Mouse (Mus musculus): ENCODE results near the gene Glt6d1. TPM values are rescaled to one million over a fixed set of nuclear protein-coding genes. Genes with fewer than 3 reads are reported as not detected.

Glt6d1 gene
- polyA plus RNA-seq, 1 experiment from 2014 or later, result not detected

GRCm38 (mm10) chr2:25844097-25844496 is 28.4 kb upstream of the Glt6d1 start:
- H3K4me2 ChIP-seq, result no peak overlapping the region
- no peaks in the 10 kb centered on the region for H3K4me1 ChIP-seq (replicated peaks)
- no peaks in the 10 kb centered on the region for H3K27me3 ChIP-seq
- H3K27ac ChIP-seq (replicated peaks), result no peak overlapping the region
- H3K9me3 ChIP-seq, result no peaks in the 10 kb centered on the region
- no peak overlapping the region for H3K4me3 ChIP-seq
- 84% methylated on average over 3 of the region's 3 CpGs for WGBS
- H3K36me3 ChIP-seq, result no peaks in the 10 kb centered on the region
- H3K9ac ChIP-seq, result no peak overlapping the region
- no peak for ATAC-seq (ENCODE audit: low read depth)

GRCm38 (mm10) chr2:25842758-25843157 is 27.1 kb upstream of the Glt6d1 start:
- H3K9me3 ChIP-seq, result no peaks in the 10 kb centered on the region
- H3K4me3 ChIP-seq, result no peak overlapping the region
- no peaks in the 10 kb centered on the region for H3K4me1 ChIP-seq (replicated peaks)
- ATAC-seq (ENCODE audit: low read depth), result no peak
- H3K36me3 ChIP-seq, result no peaks in the 10 kb centered on the region
- H3K9ac ChIP-seq, result no peak overlapping the region
- no peaks in the 10 kb centered on the region for H3K27me3 ChIP-seq
- H3K4me2 ChIP-seq, result no peak overlapping the region
- 70% methylated on average over 1 of the region's 1 CpGs for WGBS
- no peak overlapping the region for H3K27ac ChIP-seq (replicated peaks)

DNA sequence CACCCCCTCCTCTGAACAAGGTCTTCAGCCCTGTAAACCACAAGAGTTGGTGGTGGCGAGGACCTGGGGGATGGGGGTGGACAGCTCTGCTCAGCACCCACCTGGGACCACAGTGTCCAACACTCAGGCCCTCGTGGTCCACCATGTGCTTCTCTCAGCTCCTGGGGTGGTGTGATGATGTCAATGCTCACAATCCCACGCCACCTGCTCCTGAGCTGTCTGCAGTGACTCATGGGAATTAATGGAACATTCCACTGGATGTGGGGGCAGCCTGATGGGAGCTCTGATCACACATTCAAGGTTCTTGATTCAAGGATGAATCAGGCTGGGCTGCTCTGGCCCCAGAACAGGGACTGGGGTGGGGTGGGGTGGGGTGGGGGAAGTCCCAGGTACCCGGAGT is 26.5 kb upstream of the Glt6d1 start:
- no peak for ATAC-seq (ENCODE audit: low read depth)
- 79% methylated on average over 4 of the region's 4 CpGs for WGBS
- no peaks in the 10 kb centered on the region for H3K4me1 ChIP-seq (replicated peaks)
- H3K9ac ChIP-seq, result no peak overlapping the region
- no peak overlapping the region for H3K4me2 ChIP-seq
- no peak overlapping the region for H3K4me3 ChIP-seq
- H3K9me3 ChIP-seq, result no peaks in the 10 kb centered on the region
- H3K27ac ChIP-seq (replicated peaks), result no peak overlapping the region
- H3K36me3 ChIP-seq, result no peaks in the 10 kb centered on the region
- H3K27me3 ChIP-seq, result no peaks in the 10 kb centered on the region

DNA sequence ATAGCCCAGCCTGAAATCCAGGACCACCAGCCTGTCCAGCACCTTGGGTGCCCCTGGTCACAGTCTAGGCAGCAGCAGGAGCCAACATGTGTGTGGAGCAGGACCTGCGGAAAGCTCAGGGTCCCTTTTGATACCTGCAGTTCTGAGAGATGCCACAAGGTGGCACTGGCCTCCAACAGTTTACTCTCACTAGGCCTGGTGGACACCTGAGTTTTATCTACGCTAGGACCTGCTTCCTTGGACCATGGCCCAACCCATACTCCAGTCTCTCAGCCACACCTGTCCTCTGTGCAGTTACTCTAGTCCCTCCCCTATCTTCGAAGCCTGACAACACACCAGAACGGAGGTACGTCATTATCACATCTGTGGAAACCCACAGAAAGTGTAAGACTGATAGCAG is 20.6 kb upstream of the Glt6d1 start:
- H3K27me3 ChIP-seq, result no peaks in the 10 kb centered on the region
- H3K36me3 ChIP-seq, result no peaks in the 10 kb centered on the region
- H3K9ac ChIP-seq, result no peak overlapping the region
- no peaks in the 10 kb centered on the region for H3K9me3 ChIP-seq
- H3K4me2 ChIP-seq, result no peak overlapping the region
- peak; percentile 77 for ATAC-seq (ENCODE audit: low read depth)
- 50% methylated on average over 5 of the region's 5 CpGs for WGBS
- no peak overlapping the region for H3K4me3 ChIP-seq
- no peak overlapping the region for H3K27ac ChIP-seq (replicated peaks)
- H3K4me1 ChIP-seq (replicated peaks), result no peaks in the 10 kb centered on the region

GRCm38 (mm10) chr2:25830786-25831185 is 15.1 kb upstream of the Glt6d1 start:
- 86% methylated on average over 3 of the region's 3 CpGs for WGBS
- no peak overlapping the region for H3K4me3 ChIP-seq
- H3K4me2 ChIP-seq, result no peak overlapping the region
- H3K9me3 ChIP-seq, result no peaks in the 10 kb centered on the region
- H3K36me3 ChIP-seq, result no peaks in the 10 kb centered on the region
- no peak for ATAC-seq (ENCODE audit: low read depth)
- no peaks in the 10 kb centered on the region for H3K27me3 ChIP-seq
- H3K9ac ChIP-seq, result no peak overlapping the region
- no peak overlapping the region for H3K27ac ChIP-seq (replicated peaks)
- H3K4me1 ChIP-seq (replicated peaks), result no peaks in the 10 kb centered on the region

GRCm38 (mm10) chr2:25828344-25828947 is 12.8 kb upstream of the Glt6d1 start:
- ATAC-seq (ENCODE audit: low read depth), result no peak
- 84% methylated on average over 8 of the region's 8 CpGs for WGBS
- no peaks in the 10 kb centered on the region for H3K9me3 ChIP-seq
- H3K4me3 ChIP-seq, result no peak overlapping the region
- no peak overlapping the region for H3K27ac ChIP-seq (replicated peaks)
- no peaks in the 10 kb centered on the region for H3K36me3 ChIP-seq
- no peak overlapping the region for H3K4me2 ChIP-seq
- H3K9ac ChIP-seq, result no peak overlapping the region
- H3K4me1 ChIP-seq (replicated peaks), result no peaks in the 10 kb centered on the region
- H3K27me3 ChIP-seq, result no peaks in the 10 kb centered on the region

- no peak overlapping the region for H3K9ac ChIP-seq
- no peak overlapping the region for H3K4me3 ChIP-seq
- no peak overlapping the region for H3K27ac ChIP-seq (replicated peaks)
- H3K4me2 ChIP-seq, result no peak overlapping the region
- no peaks in the 10 kb centered on the region for H3K4me1 ChIP-seq (replicated peaks)
- H3K9me3 ChIP-seq, result no peaks in the 10 kb centered on the region
- 86% methylated on average over 3 of the region's 3 CpGs for WGBS
- no peak for ATAC-seq (ENCODE audit: low read depth)
- H3K36me3 ChIP-seq, result no peaks in the 10 kb centered on the region
- H3K27me3 ChIP-seq, result no peaks in the 10 kb centered on the region
Observed at GRCm38 (mm10) chr2:25824751-25825150, 9.1 kb upstream of the Glt6d1 start.

DNA sequence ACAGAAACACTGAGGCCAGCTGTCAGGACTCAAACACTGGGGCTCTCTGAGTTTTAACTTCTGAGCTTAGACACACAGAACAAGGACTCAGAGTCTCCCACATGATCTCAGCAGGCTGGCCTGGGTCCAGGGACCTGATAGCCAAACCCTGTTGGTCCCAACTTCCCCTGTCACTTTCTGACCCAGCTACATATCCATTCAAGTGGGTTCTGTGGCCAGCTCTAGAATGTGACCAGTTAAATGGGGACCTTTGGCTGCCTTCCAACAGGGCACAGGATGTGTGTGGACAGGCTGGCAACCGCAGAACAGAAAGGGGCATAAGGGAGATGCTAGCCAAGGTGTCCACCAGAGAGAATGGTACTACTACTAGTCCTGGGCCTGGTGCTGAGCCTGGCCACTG is 7.2 kb upstream of the Glt6d1 start, which contains the start of gene Lcn9:
Gene Lcn9, plus strand, starts transcription at position 348 of the 400 bp plus-strand sequence.
- Histone ChIP-seq H3K4me1 (replicated peaks) (no peaks in the 10 kb centered on the region), H3K27ac (replicated peaks) (no peak within 1 kb of the TSS), H3K27me3 (no peaks in the 10 kb centered on the region), H3K4me2 (no peak within 1 kb of the TSS), H3K9me3 (no peaks in the 10 kb centered on the region), H3K9ac (no peak within 1 kb of the TSS), H3K36me3 (no peaks in the 10 kb centered on the region), H3K4me3 (no peak within 1 kb of the TSS)
- no peak for ATAC-seq (ENCODE audit: low read depth)
- 92% methylated on average over 1 of the region's 1 CpGs for WGBS

- H3K4me1 ChIP-seq (replicated peaks), result no peaks in the 10 kb centered on the region
- no peaks in the 10 kb centered on the region for H3K9me3 ChIP-seq
- no peaks in the 10 kb centered on the region for H3K36me3 ChIP-seq
- no peak overlapping the region for H3K27ac ChIP-seq (replicated peaks)
- no peak overlapping the region for H3K4me3 ChIP-seq
- no peak overlapping the region for H3K4me2 ChIP-seq
- WGBS, result 80% methylated on average over 5 of the region's 5 CpGs
- H3K9ac ChIP-seq, result no peak overlapping the region
- H3K27me3 ChIP-seq, result no peaks in the 10 kb centered on the region
- no peak for ATAC-seq (ENCODE audit: low read depth)
Observed at GRCm38 (mm10) chr2:25813364-25813763, 2.3 kb downstream of the Glt6d1 start.

DNA sequence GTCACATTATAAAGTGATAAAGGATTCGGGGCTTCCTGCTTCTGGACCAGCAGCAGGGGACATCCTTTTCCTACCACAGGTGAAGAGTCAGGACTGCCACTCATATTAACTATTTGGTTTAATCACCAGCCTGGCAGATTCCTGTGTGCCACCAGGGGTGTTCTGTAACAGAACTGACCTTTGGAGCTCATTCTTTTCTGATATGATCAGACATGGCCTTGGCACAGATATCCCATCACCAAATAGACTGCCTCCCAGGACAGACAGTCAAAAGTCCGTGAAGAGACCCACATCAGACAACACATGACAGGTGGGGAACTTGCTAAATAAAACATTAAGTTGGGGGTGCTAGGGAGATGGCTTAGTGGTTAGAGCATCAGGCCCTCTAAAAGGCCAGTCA is 3.9 kb downstream of the Glt6d1 start:
- Histone ChIP-seq H3K4me1 (replicated peaks) (no peaks in the 10 kb centered on the region), H3K4me2 (no peak overlapping the region), H3K27me3 (no peaks in the 10 kb centered on the region), H3K36me3 (no peaks in the 10 kb centered on the region), H3K9ac (no peak overlapping the region), H3K4me3 (no peak overlapping the region), H3K27ac (replicated peaks) (no peak overlapping the region), H3K9me3 (no peaks in the 10 kb centered on the region)
- 84% methylated on average over 2 of the region's 2 CpGs for WGBS
- no peak for ATAC-seq (ENCODE audit: low read depth)

DNA sequence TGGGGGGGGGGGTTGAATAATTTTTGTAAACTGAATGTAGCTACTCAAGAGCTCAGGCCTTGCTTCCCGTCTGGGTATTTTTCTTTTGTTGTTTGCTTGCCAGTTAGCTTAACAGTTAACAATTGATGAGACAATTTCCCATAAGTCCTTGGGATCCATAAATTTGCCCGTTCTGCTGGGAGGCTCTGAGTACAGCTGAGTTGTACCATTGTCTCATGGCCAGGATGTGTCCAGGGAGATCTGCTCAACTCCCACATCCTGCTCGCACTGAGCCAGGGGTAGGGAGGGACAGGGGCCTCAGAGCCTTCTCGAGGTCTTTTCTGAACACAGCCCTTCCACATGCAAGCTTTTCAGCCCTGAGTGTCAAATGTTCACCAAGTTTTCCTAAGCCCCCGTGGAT is 17.6 kb downstream of the Glt6d1 start:
- Histone ChIP-seq H3K36me3 (no peaks in the 10 kb centered on the region), H3K27ac (replicated peaks) (no peak overlapping the region), H3K4me1 (replicated peaks) (peaks cover 9% of the 10 kb centered on the region), H3K4me2 (no peak overlapping the region), H3K9me3 (no peaks in the 10 kb centered on the region), H3K9ac (no peak overlapping the region), H3K4me3 (no peak overlapping the region), H3K27me3 (no peaks in the 10 kb centered on the region)
- no peak for ATAC-seq (ENCODE audit: low read depth)
- WGBS, result 33% methylated on average over 5 of the region's 5 CpGs

DNA sequence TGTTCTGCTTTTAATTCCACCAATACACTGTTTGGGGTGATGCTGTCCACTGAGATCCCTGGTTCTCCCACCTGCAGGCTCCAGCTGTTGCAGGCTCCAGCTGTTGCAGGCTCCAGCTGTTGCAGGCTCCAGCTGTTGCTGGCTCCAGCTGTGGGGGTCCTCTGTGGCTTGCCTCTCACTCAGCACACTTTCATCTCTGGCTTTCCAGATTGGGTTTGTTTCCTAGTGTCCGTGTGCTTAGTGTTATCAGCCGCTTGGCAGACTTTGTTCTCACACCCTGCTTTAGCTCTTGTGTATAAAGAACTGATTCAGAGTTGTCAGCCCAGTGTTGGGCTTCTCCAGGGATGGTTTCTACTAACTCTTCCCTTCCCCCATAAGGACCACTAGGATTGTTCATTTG is 18.0 kb downstream of the Glt6d1 start:
- H3K36me3 ChIP-seq, result no peaks in the 10 kb centered on the region
- H3K4me2 ChIP-seq, result no peak overlapping the region
- H3K9me3 ChIP-seq, result no peaks in the 10 kb centered on the region
- H3K27ac ChIP-seq (replicated peaks), result no peak overlapping the region
- ATAC-seq (ENCODE audit: low read depth), result no peak
- 53% methylated on average over 2 of the region's 2 CpGs for WGBS
- H3K27me3 ChIP-seq, result no peaks in the 10 kb centered on the region
- H3K9ac ChIP-seq, result no peak overlapping the region
- peaks cover 9% of the 10 kb centered on the region for H3K4me1 ChIP-seq (replicated peaks)
- H3K4me3 ChIP-seq, result no peak overlapping the region

DNA sequence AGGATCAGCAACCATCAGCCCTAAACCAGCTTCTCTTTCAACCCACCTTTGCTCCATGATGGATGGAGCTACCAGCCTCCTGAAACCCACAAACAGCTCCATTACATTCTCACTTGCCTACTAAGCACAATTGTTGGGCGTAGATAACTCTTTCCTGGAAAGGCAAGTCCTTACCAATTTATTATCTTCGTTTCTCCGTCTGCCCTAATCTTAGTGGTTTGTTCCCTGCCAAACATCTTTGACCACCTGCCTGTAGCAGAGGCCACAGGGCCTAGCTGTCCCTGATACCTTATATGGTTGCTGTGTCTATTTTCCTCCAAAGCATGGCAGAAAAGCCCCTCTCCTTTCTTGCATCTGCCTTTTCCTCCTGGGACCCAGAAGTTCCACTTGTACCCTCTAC is 26.6 kb downstream of the Glt6d1 start:
- Histone ChIP-seq H3K4me2 (no peak overlapping the region), H3K9me3 (no peaks in the 10 kb centered on the region), H3K27me3 (no peaks in the 10 kb centered on the region), H3K4me1 (replicated peaks) (no peaks in the 10 kb centered on the region), H3K36me3 (no peaks in the 10 kb centered on the region), H3K9ac (no peak overlapping the region), H3K4me3 (no peak overlapping the region), H3K27ac (replicated peaks) (no peak overlapping the region)
- WGBS, result 90% methylated on average over 3 of the region's 3 CpGs
- ATAC-seq (ENCODE audit: low read depth), result no peak

All from neural tube, embryonic 13.5 days (tissue).